Mouse (Mus musculus) lung, postnatal 0 days (tissue): Measurements from ENCODE around the gene Aars.
A peak's percentile ranks its signal among the peaks of the same experiment; 100 is the strongest.

Experiments used
- CTCF ChIP-seq: IDR thresholded peaks from 2 replicates; pipeline ENCODE4 v1.5.1; 2016; ENCODE audit warnings: antibody characterized with exemption, mild to moderate bottlenecking
- EP300 ChIP-seq: IDR thresholded peaks from 2 replicates; pipeline ENCODE4 v1.6.1; 2016; ENCODE audit warnings: antibody characterized with exemption, mild to moderate bottlenecking, control low read depth

DNA sequence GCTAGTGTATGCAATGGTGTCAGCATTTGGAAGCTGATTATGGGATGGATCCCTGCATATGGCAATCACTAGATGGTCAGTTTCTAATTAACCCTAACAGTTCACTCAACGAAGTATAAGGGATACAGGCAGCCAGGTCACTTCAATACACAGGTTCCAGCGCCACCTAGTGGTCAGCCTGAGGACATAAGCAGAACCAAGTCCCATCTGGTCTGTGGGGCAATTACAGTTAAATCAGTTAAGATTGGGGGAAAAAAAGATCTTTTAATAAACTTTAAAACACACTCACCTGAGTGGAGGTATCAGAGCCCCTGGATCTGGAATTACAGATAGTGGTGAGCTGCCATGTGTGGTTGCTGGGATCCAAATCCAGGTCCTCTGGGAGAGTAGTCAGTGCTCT, 57.2 kb downstream of the Aars start:
- TF ChIP-seq CTCF (peak; percentile 89), EP300 (no peak)
